Mouse (Mus musculus) layer of hippocampus, adult 9-10 months (tissue): ENCODE results near the gene Cdkl1.

ENCODE experiments used
- DNase-seq: peaks from one replicate; pipeline ENCODE4 v3.0.0; 2022; ENCODE audit warnings: low spot score

The Cdkl1 gene

GRCm38 (mm10) chr12:69783247-69784025, 7.6 kb downstream of the Cdkl1 start:
- no peak for DNase-seq

GRCm38 (mm10) chr12:69781935-69782650, 9.0 kb downstream of the Cdkl1 start:
- DNase-seq = no peak

GRCm38 (mm10) chr12:69781480-69781879, 9.6 kb downstream of the Cdkl1 start:
- DNase-seq = no peak

GRCm38 (mm10) chr12:69777957-69778356, 13.1 kb downstream of the Cdkl1 start:
- DNase-seq = no peak

GRCm38 (mm10) chr12:69777341-69777730, 13.7 kb downstream of the Cdkl1 start:
- DNase-seq = no peak

GRCm38 (mm10) chr12:69776607-69777340, 14.3 kb downstream of the Cdkl1 start:
- DNase-seq = no peak

GRCm38 (mm10) chr12:69768841-69769240, 22.2 kb downstream of the Cdkl1 start:
- DNase-seq = no peak

- DNase-seq = no peak
These were observed 23.4 kb downstream of the Cdkl1 start for GRCm38 (mm10) chr12:69767476-69768258.

- DNase-seq = no peak
These were observed 24.7 kb downstream of the Cdkl1 start for GRCm38 (mm10) chr12:69766185-69766904.

GRCm38 (mm10) chr12:69765543-69765942, 25.5 kb downstream of the Cdkl1 start:
- no peak for DNase-seq

- DNase-seq = no peak
These were observed 29.5 kb downstream of the Cdkl1 start for GRCm38 (mm10) chr12:69761603-69762002.

- DNase-seq = no peak
These were observed 30.2 kb downstream of the Cdkl1 start for GRCm38 (mm10) chr12:69760743-69761406.

- no peak for DNase-seq
These were observed 31.1 kb downstream of the Cdkl1 start for GRCm38 (mm10) chr12:69760014-69760413.

GRCm38 (mm10) chr12:69759267-69759885, 31.7 kb downstream of the Cdkl1 start:
- no peak for DNase-seq

GRCm38 (mm10) chr12:69758221-69759185, 32.6 kb downstream of the Cdkl1 start:
- no peak for DNase-seq

- peak; percentile 38 for DNase-seq
These were observed 33.5 kb downstream of the Cdkl1 start for GRCm38 (mm10) chr12:69757418-69758141.

GRCm38 (mm10) chr12:69756015-69756414, 35.1 kb downstream of the Cdkl1 start:
- no peak for DNase-seq

GRCm38 (mm10) chr12:69753936-69754335, 37.1 kb downstream of the Cdkl1 start:
- no peak for DNase-seq
